Mouse (Mus musculus): ENCODE data around the gene Blcap. TPM values are rescaled to one million over a fixed set of nuclear protein-coding genes. Genes with fewer than 3 reads are reported as not detected.
"Not testable (repeated sequence)": the region's sequence is repeated elsewhere in the genome, so short reads cannot be mapped to it uniquely, and the experiment has no call there.

The Blcap gene
- 12.3 and 13.4 TPM in 2 replicates for polyA plus RNA-seq (2016; fragmentation: Nextera tagmentation; extraction: Ambion mirVana)

DNA sequence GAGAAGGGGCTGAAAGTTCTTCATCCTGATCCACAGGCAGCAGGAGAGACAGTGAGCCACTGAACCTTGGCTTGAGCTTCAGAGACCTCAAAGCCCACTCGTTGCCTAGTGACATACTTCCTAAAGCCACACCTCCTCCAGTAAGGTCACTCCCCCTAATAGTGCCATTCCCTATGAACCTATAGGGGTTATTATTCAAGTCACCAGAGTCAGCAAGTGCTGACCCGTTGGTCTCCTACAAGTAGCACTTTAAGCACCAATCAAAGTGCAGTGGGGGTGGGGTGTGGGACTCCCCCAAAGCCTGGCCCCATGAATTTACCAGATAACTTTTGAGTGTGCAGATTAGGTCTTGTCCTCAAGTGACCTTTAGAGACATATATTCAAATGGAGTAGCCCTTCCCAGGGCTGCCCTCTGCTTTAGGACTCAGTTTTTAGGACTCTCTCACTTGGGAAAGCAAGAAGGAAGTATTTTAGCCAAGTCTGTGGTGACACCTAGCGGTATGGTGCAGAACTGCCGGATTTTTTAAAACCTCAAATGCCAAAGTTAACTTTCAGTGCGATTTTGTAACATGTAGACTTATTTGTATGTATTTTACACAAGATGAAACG lies at the start of gene Blcap:
TSS of gene Blcap (minus strand) at position 51 of the 609 bp plus-strand sequence.
- no peak within 1 kb of the TSS for H3K4me3 ChIP-seq
- no peak for ATAC-seq
- no peaks in the 10 kb centered on the region for H3K9me3 ChIP-seq (replicated peaks)
- no peak within 1 kb of the TSS for H3K9ac ChIP-seq
- peaks cover 12% of the 10 kb centered on the region for H3K4me1 ChIP-seq
- 11% methylated on average over 6 of the region's 6 CpGs for WGBS (ENCODE audit: insufficient replicate concordance)
- no peak within 1 kb of the TSS for H3K27ac ChIP-seq
- H3K4me2 ChIP-seq, result no peak within 1 kb of the TSS
- H3K36me3 ChIP-seq, result no peaks in the 10 kb centered on the region
- H3K27me3 ChIP-seq (replicated peaks), result 0 out of 2 replicates have a peak, but pooled peaks cover 10% of the 10 kb centered on the region

- no peak for ATAC-seq
- Histone ChIP-seq H3K4me1 (peaks cover 10% of the 10 kb centered on the region; the same call in 1 of the 2 replicates), H3K36me3 (no peaks in the 10 kb centered on the region), H3K27ac (no peak overlapping the region), H3K9ac (no peak overlapping the region), H3K4me3 (no peak overlapping the region), H3K4me2 (no peak overlapping the region), H3K27me3 (replicated peaks) (0 out of 2 replicates have a peak, but pooled peaks cover 4% of the 10 kb centered on the region), H3K9me3 (replicated peaks) (no peaks in the 10 kb centered on the region)
- WGBS (ENCODE audit: insufficient replicate concordance), result 69% methylated on average over 4 of the region's 4 CpGs
Observed at GRCm38 (mm10) chr2:157618393-157618792, 47.3 kb upstream of the Blcap start.

DNA sequence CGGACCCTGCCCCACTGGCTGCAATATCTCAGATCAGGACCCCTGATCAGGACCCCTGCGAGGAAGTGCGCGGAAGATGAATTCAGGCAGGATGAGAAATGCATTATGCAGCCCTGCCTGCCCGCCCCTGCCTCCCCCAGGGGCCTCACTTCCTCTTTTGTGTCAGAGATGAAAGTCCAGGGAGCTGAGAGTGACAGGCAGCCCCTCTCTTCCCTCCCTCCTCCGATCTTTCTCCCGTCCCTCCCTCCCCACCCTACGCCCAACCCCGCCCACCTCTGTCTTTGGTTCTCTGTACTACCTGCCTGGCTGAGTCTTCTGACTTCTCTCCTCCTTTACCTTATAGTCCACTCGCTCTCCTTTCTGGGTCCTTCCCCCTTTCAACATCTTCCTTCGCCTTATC lies 42.9 kb upstream of the Blcap start:
- Histone ChIP-seq H3K27ac (no peak overlapping the region), H3K4me3 (no peak overlapping the region), H3K4me2 (peak overlapping the region; percentile 33; the same call in 1 of the 2 replicates), H3K9me3 (replicated peaks) (no peaks in the 10 kb centered on the region), H3K36me3 (no peaks in the 10 kb centered on the region), H3K4me1 (peaks cover 10% of the 10 kb centered on the region; the same call in 1 of the 2 replicates), H3K9ac (no peak overlapping the region), H3K27me3 (replicated peaks) (0 out of 2 replicates have a peak, but pooled peaks cover 7% of the 10 kb centered on the region)
- 12% methylated on average over 11 of the region's 11 CpGs for WGBS (ENCODE audit: insufficient replicate concordance)
- no peak for ATAC-seq

- Histone ChIP-seq H3K27ac (no peak overlapping the region), H3K4me1 (peaks cover 10% of the 10 kb centered on the region; the same call in 1 of the 2 replicates), H3K4me2 (no peak overlapping the region), H3K27me3 (replicated peaks) (peaks cover 10% of the 10 kb centered on the region; the same call in 1 of the 2 replicates), H3K36me3 (no peaks in the 10 kb centered on the region), H3K9me3 (replicated peaks) (no peaks in the 10 kb centered on the region), H3K9ac (no peak overlapping the region), H3K4me3 (no peak overlapping the region)
- 62% methylated on average over 3 of the region's 3 CpGs for WGBS (ENCODE audit: insufficient replicate concordance)
- no peak for ATAC-seq
Observed at GRCm38 (mm10) chr2:157611735-157612134, 40.7 kb upstream of the Blcap start.

DNA sequence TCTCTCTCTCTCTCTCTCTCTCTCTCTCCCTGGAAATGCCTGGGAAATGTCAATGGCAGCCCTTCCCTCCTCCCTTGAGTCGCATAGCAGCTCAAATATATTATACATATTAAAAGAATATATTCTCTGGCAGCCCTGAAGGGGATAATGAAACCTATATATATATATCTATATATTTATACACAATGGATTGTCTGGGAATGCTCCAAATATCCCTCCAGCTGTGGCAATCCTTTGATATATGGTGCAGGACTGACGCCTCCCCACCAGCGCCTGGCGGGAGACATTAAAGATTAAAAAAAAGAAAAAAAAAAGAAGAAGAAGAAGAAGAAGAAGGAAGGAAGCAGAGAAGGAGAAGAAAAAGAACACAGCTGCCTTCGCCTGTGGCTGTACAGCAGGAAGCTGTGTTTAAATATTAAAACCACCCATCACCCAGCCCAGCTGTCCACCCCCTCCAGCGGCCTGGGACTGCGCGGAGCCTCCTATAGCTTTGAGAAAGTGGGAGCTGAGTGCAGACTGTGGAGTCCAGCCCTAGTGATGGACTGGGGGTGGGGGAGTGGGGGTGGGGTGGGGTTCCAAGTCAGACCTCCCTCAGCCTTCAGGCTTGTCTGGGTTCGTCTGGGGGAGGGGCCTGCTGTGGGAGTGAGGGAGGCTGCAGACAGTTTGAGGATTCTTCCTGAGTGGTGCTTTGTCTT lies 36.6 kb upstream of the Blcap start:
- no peak overlapping the region for H3K9ac ChIP-seq
- peaks cover 19% of the 10 kb centered on the region for H3K27me3 ChIP-seq (replicated peaks)
- no peak overlapping the region for H3K4me2 ChIP-seq
- H3K9me3 ChIP-seq (replicated peaks), result no peaks in the 10 kb centered on the region
- no peak overlapping the region for H3K27ac ChIP-seq
- H3K36me3 ChIP-seq, result no peaks in the 10 kb centered on the region
- H3K4me3 ChIP-seq, result no peak overlapping the region
- no peak for ATAC-seq
- H3K4me1 ChIP-seq, result no peaks in the 10 kb centered on the region
- WGBS (ENCODE audit: insufficient replicate concordance), result 43% methylated on average over 9 of the region's 9 CpGs

- peaks cover 6% of the 10 kb centered on the region; the same call in 1 of the 2 replicates for H3K4me1 ChIP-seq
- no peak overlapping the region for H3K4me3 ChIP-seq
- H3K9ac ChIP-seq, result no peak overlapping the region
- H3K4me2 ChIP-seq, result no peak overlapping the region
- no peak overlapping the region for H3K27ac ChIP-seq
- H3K9me3 ChIP-seq (replicated peaks), result no peaks in the 10 kb centered on the region
- H3K27me3 ChIP-seq (replicated peaks), result peaks cover 16% of the 10 kb centered on the region
- WGBS (ENCODE audit: insufficient replicate concordance), result 8% methylated on average over 18 of the region's 18 CpGs
- H3K36me3 ChIP-seq, result no peaks in the 10 kb centered on the region
- ATAC-seq, result no peak
Observed at GRCm38 (mm10) chr2:157605025-157605675, 34.1 kb upstream of the Blcap start.

DNA sequence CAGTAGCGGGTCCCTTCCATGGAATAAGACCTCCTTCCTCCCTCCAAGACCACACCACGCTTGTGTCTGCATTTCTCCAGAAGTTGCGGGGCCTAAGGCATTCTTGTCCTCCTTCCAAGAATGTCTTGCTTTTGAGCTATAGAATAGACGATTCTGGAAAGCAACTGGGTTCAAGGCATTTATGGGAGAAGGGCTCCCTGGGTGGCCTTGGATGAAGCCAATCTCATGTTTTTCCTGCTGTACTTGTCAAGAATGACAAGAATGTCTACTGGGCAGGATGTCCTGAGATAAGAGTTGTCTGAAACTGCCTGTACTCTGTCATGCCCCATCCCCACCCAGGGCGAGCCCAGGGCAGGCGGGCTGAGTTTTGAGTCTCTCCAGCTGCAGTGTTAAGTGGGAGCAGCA lies 30.4 kb upstream of the Blcap start:
- H3K4me3 ChIP-seq, result no peak overlapping the region
- no peak overlapping the region for H3K4me2 ChIP-seq
- H3K9me3 ChIP-seq (replicated peaks), result no peaks in the 10 kb centered on the region
- H3K4me1 ChIP-seq, result peaks cover 13% of the 10 kb centered on the region; the same call in 1 of the 2 replicates
- 42% methylated on average over 6 of the region's 6 CpGs for WGBS (ENCODE audit: insufficient replicate concordance)
- H3K9ac ChIP-seq, result no peak overlapping the region
- 0 out of 2 replicates have a peak overlapping the region, but pooled peaks have one; percentile 25 for H3K27ac ChIP-seq
- H3K36me3 ChIP-seq, result no peaks in the 10 kb centered on the region
- ATAC-seq, result no peak
- peaks cover 13% of the 10 kb centered on the region for H3K27me3 ChIP-seq (replicated peaks)

GRCm38 (mm10) chr2:157596876-157597566 lies 25.9 kb upstream of the Blcap start:
- WGBS (ENCODE audit: insufficient replicate concordance), result 45% methylated on average over 22 of the region's 22 CpGs
- Histone ChIP-seq H3K4me2 (peak overlapping the region; percentile 65), H3K9ac (peak overlapping the region; percentile 59)

DNA sequence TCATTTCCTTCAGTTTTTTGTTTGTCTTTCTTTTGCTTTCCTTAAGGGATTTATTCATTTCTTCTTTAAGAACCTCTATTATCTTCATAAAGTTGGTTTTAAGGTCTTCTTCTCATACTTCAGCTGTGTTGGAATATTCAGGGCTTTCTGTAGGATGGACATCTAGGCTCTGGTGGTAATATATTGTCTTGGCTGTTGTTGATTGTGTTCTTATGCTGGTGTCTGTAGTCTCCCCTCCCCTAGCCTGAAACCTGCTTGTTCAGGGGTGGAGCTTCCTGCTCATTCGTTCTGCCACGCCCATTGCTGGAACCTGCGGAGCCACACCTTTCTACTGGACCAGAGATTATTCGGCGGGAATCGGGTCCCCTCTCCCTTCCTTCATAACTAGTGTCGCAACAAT lies 14.3 kb upstream of the Blcap start:
- H3K9ac ChIP-seq; H3K36me3 ChIP-seq; H3K4me3 ChIP-seq; H3K4me2 ChIP-seq; H3K4me1 ChIP-seq; H3K27ac ChIP-seq; H3K27me3 ChIP-seq (replicated peaks); H3K9me3 ChIP-seq (replicated peaks); ATAC-seq: not testable (repeated sequence)
- WGBS (ENCODE audit: insufficient replicate concordance), result 36% methylated on average over 7 of the region's 7 CpGs

More at GRCm38 (mm10) chr2:157596876-157597566, 25.9 kb upstream of the Blcap start:
- Histone ChIP-seq H3K27ac (no peak overlapping the region), H3K27me3 (replicated peaks) (no peaks in the 10 kb centered on the region), H3K36me3 (no peaks in the 10 kb centered on the region), H3K4me3 (peak overlapping the region; percentile 53), H3K9me3 (replicated peaks) (no peaks in the 10 kb centered on the region), H3K4me1 (peaks cover 13% of the 10 kb centered on the region; the same call in 1 of the 2 replicates)
- peak; percentile 61 for ATAC-seq

GRCm38 (mm10) chr2:157572786-157573185 lies 1.7 kb upstream of the Blcap start:
- Histone ChIP-seq H3K4me3 (no peak overlapping the region), H3K27me3 (replicated peaks) (0 out of 2 replicates have a peak, but pooled peaks cover 10% of the 10 kb centered on the region), H3K9me3 (replicated peaks) (no peaks in the 10 kb centered on the region), H3K36me3 (no peaks in the 10 kb centered on the region), H3K9ac (no peak overlapping the region), H3K4me1 (no peaks in the 10 kb centered on the region), H3K4me2 (no peak overlapping the region), H3K27ac (no peak overlapping the region)
- WGBS (ENCODE audit: insufficient replicate concordance), result 56% methylated on average over 2 of the region's 2 CpGs
- no peak for ATAC-seq

DNA sequence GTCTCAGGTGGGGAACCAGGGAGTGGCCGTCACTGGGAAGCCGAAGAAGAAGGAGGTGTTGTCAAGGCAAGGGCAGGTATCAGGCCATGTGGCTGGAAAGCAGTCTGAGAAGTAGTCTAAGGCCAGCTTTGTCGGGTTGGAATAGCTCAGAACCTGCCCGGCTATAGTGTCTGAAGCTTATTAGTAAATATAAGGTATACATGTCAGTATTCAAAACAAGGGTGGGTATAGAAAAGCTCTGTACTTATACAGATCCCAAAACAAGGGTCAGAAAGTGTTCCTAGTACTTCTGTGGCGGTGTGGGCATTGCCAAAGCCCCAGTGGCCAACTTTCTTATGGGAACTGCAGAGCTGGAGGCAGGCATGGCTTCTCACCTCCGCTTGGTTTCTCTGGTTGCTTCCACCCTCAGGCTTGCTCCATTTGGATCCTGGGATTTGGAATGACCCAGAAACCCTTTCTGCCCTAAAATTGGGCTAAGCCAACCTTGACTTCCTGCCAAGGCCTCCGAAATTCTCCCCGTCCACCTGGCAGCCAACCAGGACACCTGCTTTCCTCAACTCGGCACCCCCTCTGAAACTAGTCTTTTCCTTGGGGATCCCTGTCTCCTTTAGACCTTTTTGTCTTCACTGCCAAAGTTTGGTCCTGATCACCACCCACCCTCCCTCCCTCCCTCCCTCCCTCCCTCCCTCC lies 1.1 kb downstream of the Blcap start:
- no peak overlapping the region for H3K27ac ChIP-seq
- WGBS (ENCODE audit: insufficient replicate concordance), result 50% methylated on average over 9 of the region's 9 CpGs

More for the DNA sequence above, 1.1 kb downstream of the Blcap start:
- Histone ChIP-seq H3K4me2 (no peak overlapping the region), H3K4me3 (no peak overlapping the region), H3K9me3 (replicated peaks) (no peaks in the 10 kb centered on the region), H3K9ac (no peak overlapping the region), H3K4me1 (peaks cover 19% of the 10 kb centered on the region), H3K36me3 (no peaks in the 10 kb centered on the region), H3K27me3 (replicated peaks) (0 out of 2 replicates have a peak, but pooled peaks cover 10% of the 10 kb centered on the region)
- no peak for ATAC-seq
